Mouse (Mus musculus) heart, adult 9 months (tissue): ENCODE measurements at regions not wholly inside any gene's neighbourhood (a gene's known extent, or its start where the extent isn't known, plus 50 kb on each side); places are given as distances from the start of the nearest gene placed in this dataset.
A peak's percentile ranks its signal among the peaks of the same experiment; 100 is the strongest.

ENCODE experiments used
- DNase-seq, 2 experiments: peaks; one replicate each; pipeline ENCODE4 v3.0.0; 2022; ENCODE audit warnings: low spot score in 2 of 2

DNA sequence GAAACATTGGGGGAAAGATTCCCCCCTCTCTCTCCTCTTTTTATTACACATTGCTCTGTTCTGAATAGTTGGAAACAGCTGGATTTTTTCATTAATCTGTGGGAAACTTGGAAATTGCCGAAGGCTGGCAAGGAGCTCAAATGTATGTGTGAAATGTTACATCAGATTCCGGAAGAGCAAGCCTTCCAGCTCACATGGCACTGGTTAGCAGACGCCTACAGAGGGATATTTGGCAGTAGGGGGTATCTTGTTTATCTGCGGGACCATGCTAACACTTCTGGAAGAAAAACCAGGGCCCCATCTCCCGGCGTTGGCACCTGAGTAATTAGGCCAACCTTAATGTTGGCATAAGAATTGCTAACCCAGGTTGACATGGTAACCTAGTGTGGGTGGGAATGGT lies 183.0 kb downstream of the Enc1 start:
- peak in 1 of 2 experiments; percentile 18 for DNase-seq

DNA sequence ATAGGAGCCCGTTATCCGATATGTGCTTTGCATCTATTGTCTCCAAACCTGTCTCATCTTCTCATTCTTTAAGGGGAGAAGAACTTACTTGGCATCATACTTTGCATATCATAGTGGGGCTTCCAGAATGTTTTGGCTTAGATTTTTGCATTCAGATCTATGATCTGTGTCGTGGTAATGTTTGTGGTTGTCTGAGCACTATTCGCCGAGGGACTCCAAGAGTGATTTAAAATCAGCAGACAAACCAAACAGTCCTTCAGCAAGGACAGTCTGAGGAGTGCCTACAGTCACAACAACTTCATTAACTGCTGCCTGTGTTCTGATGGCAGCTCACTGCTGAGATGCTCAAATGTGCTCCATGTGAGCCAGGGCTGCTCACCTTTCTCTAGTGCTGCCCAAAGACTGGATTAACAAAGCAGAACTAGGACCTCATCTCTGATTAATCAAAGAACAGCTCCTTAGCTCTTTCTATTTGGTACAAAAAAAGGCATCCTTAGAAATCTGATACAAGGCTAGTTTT lies 182.5 kb downstream of the Enc1 start:
- DNase-seq, result no peak

DNA sequence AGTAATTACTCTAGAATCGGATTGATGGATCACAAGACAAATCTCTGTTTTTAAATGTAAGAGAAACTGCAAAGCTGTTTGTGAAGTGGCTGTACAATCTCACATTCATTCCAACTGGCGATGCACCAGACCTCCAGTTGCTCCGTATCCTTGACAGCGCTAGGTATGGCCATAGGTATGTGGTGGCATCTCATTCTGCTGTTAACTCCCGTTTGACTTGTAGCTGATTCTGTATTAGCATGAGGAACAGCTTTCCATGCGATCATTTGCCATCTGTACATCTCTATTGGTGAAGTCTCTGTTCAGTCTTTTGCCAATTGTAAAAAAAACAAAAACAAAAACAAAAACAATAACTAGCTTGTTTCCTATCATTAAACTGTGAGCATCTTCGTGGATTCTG lies 182.0 kb downstream of the Enc1 start:
- no peak for DNase-seq

DNA sequence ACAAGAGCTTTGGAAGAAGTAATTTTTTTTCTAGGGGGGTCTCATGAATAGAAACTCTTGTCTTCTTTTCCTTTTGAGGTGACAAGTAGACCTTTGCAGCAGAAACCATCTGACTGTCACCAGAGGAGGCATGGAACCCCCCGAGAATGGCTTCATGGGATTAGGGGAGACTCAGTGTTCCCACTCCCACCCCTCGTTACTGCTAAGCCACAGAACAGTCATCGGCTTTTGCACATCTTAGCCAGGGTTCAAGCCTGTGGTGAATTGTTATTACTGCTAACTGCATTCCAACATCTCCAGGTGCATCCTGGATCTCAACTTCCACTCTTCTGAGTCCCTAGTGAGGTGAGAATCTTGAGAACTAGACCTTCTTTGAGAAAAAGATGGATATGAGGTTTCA lies 180.9 kb downstream of the Enc1 start:
- no peak for DNase-seq

DNA sequence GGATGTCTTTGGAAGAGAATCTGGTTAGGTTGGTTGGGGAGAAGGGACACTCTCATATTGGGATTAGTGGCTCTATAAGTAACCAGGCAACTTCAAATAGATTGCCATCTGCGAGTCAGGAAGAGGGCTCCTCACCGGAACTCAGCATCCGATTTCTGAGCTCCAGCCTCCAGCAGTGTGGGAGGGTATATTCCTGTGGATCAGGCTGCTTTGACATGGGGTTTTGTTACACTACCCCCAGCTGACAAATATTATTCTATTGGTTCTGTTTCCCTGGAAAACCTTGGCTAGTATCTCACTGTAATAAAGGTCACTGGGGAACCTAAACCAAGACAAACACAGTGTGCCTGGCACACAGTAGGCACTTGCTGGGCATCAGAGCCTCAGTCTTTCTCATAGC lies 179.9 kb downstream of the Enc1 start:
- DNase-seq, result no peak

DNA sequence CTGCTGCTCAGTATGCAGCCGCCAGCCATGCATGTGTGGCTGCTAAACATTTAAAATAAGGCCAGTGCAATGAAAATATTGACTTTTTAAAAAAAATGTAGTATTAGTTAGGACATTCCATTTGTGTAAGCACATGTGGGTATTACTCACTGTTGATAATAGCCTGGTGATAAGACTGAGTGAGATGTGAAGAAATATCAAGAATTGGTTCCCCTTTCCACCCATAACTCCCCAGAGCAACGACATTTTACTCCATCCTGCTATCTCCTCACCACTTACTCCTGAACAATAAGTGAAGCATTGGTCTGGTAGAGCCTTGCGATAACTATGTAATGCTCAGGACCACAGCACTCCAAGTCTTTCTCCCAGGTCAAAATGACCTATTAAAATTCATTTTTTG lies 178.2 kb downstream of the Enc1 start:
- no peak for DNase-seq

DNA sequence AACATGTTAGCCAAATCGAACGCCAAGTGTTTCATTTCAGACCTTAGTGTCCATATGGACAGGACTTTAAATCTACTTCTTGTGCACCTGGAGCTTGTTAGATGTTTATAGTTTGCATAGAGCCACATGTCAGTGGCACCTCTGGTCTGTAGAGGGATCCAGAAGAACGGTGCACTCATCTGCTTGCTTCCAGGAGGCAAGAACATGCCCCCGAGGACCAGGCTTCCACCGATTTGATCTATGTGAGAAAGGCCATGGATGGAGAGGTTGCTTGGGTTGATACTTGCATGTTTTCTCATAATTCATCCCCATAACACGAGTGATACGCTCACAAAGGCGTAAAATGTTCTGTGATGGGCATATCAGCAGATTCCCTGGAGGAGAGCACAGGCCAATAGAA lies 177.8 kb downstream of the Enc1 start:
- no peak for DNase-seq

DNA sequence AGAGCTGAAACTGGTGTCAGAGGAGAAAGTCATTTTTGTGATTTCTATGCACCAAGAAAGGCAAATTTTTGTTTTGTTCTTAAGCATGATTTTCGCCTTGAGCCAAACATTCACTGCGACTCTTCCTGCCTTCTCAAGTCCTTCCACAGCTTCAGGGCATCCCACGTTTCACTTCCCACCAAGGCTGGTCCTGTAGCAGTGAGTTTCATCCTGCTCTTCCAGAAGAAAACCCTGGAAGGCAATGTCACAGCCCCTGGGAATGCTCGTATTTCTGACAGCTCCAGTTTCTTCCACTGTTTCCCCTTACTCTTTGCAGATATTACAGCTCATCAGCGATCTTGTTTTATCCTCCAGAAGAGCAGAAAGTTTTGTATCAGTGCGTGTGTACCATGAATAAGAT lies 177.2 kb downstream of the Enc1 start:
- no peak for DNase-seq

DNA sequence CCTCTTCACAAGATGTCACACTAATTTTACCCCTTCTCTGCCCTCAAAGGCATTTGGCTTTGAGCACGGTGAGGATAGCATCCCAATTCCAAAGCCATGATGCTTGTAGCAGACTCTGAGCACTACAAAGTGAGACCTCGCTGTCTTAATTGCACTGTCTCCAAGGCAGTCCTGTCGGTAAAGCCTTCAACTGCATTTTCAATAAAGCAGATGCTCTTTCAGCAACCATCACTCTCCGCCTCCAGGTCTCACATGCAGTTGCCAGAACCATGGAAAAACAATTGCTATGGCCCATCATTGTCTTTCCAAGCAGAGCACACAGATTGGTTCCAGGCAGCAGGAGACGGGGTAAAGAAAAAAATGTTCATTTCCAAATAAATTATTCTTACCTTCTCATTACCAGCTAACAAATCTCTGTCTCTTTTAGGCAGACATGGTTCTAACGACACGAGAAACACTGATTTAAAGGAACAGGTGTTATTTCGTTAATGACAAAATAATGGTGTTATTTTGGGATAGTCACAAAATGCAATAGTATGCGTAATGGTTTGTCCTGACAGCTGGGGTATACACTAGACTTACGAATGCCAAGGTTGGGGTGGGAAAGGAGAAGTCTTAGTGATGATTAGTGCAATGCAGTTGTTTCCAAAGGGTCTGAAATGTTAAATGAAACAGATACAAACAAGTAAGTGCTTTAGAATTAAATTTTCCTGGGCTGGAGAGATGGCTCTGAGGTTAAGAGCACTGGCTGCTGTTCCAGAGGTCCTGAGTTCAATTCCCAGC lies 175.2 kb downstream of the Enc1 start:
- DNase-seq, result no peak

DNA sequence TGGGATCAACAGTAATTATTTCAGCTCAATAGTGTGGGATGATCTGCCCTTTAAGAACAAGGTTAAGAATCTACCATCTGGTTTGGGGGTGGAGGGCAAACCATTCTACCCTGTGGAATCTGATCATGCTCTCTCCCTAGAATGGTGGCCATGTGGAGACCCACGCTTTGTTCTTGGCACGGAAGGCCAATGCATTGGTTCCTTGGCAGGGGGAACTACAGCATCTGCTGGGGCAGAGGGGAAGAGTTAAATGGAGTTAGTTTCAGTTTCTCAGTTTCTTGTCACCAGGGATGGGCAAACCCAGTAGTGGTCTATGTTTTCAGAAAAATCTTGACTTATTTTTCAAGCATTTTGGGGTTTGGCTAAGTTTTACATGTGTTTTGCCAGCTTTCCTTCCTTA lies 174.5 kb downstream of the Enc1 start:
- no peak for DNase-seq

DNA sequence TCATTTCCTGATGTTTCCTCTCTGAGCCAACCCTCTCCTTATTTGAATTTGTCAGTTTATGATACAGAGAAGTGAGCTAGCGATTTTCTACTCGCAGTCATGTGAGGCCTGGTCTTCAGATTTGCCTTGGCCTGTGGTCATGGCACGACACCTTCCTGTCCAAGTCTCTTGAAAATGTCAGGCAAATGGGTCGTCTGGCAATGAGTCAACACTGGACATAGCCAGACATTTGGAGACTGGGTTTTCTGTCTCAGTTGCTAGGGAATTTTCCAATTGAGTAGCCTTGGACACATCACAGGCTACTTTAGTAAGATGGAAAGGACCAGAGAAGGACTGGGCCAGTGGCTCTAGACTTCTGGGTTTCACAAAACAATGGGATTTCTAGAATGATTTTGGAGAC lies 171.2 kb downstream of the Enc1 start:
- DNase-seq, result peak in 1 of 2 experiments; percentile 13

DNA sequence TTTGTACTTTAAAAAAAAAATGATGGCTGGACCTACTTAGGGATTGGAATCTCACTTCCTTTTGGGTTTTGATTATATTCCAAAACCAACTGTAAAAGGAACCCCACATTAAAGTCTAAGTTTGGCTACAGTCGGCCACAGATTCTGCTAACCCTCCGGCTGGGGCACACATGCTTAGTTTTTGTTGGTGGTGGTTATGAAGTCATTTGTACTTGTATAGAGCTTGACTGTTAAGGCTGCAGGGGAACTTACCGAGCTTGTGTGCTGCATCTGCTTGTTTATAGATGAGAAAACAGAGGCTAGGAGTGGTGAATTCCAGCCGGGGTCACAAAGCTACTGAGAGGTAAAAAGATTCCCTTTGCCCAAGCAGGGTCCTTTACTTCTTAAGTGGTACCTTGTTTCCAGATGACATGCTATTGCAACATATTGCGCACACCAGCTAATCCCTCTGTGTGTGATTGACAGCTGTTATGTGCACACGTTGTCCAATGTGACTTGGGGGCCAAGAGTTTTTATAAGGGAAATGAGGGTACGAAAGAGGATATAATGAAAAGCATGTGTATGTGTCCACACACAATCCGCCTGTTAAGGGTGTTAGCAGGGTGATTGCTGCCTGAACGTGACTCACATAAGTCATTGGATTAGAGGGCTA lies 169.8 kb downstream of the Enc1 start:
- no peak for DNase-seq

DNA sequence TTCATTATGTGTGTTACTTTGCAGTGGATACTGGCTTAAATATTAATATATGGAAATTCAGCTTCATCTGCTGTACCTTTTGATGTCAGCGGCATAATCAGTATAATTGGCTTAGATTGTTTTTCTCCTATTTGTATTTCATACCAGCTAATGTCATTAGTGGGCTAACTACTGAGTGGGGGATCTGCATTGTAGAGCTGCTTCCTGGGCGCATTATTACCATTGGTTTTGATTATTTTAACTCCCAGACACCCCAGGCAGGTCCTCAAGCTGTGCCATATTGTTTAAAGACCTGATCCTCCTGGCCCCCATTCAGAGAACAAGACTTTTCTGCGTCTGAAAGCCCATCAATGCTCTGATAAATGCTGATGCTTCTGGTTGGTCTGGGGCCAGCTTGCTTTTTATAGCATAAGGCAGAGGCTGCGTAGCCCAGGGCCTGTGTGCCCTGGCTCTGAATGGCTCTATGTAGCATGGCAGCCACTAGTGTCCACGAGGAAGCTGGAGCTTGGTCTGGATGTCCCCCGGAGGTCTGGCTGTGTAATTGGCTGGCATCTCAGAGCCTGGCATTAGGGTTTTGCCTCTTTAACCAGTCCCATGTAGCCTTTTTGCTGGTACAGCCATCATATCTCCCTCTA lies 169.1 kb downstream of the Enc1 start:
- no peak for DNase-seq

DNA sequence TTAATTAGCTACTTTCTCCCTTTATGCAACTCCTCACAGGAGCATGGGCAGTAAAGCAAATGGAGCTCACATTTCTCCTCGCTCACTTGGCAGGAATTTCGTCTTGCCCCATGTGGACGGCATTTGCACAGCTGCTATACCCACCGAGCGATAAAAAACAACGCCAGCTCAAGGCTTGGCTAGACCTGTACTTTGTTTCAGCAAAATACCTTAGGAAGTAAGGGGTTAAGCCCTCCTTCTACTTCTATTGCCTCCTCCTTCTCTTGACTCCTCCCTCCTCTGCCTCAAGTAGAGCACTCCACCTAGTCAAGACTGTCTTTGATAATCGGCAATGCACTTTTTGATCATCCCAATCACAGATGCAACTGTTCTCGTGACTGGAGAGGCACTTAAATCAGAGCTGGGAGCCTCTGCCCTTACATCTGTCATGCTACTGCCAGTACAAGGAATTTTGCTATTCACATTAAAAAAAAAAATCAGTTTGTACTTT lies 168.4 kb downstream of the Enc1 start:
- DNase-seq, result no peak

DNA sequence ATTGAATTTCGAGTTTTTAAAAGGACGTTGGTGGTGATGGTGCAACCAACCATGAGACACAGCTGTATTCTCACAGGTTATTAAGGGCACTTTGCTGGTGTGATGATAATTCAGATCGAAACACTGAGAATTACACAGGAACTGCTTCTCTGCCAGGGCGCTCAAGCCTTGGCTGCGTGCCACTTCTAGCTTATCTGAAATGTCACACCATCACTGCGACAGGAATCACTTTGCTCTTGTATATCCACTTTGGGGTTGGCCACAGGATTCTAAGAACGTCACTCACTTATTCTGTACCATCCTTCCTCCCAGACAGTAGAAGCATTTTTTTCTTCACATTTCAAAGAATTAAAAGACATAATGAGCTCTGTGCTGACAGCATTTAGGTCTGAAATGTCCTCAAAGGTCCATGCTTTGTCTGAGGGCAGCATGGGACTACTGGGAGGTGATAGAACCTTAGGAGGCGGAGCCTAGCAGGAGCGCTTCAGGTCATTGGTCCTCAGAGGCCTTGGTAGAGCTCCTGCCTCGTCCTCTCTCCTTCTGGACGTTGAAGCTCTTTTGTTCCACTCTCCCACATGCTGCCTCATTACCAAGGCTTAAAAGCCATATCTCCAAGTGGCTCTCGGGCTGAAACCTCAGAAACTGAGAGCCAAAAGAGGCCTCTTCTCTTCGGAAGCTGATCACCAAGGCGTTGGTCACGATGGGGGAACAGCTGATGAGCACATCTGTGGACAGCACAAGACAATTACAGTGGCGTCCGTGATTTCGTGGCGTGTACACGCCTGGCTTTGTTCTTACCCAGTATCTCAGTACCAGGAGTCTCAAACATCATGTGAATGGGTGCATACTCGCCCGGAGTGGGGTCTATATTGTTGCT lies 167.7 kb downstream of the Enc1 start:
- peak in 1 of 2 experiments; percentile 18 for DNase-seq

DNA sequence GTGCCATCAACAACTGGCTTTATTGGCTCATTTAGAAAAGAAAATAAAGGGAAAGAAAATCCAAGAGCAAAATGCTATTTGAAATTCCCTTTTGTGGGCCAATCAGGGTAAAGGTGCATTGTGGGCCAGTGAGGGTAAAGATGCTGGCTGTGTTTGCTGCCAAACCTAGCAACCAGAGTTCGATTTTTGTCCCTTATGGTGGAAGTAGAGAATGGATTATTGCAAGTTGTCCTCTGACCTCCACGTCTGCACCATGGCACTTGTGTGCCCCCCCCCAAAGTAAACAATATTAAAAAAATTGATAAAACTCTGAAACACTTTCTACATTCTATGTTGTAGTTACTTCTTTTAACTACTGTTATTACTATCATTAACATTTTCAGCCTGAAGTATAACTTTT lies 166.9 kb downstream of the Enc1 start:
- DNase-seq, result no peak

DNA sequence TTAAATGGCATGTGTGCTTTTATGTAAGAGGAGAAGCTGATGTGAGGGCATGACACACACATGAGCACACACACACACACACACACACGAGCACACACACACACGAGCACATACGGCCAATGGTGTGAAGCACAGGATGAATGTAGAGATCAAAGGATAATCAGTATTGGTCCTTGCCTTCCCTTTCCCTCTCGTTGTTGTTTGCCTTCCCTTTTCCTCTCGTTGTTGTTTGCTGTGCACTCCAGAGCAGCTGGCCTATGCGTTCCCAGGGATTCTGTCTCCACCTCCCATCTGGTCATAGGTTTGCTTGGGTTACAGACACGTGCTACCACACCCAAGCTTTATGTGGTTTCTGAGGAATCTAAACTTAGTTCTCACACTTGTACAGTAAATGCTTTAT lies 165.8 kb downstream of the Enc1 start:
- DNase-seq, result no peak

DNA sequence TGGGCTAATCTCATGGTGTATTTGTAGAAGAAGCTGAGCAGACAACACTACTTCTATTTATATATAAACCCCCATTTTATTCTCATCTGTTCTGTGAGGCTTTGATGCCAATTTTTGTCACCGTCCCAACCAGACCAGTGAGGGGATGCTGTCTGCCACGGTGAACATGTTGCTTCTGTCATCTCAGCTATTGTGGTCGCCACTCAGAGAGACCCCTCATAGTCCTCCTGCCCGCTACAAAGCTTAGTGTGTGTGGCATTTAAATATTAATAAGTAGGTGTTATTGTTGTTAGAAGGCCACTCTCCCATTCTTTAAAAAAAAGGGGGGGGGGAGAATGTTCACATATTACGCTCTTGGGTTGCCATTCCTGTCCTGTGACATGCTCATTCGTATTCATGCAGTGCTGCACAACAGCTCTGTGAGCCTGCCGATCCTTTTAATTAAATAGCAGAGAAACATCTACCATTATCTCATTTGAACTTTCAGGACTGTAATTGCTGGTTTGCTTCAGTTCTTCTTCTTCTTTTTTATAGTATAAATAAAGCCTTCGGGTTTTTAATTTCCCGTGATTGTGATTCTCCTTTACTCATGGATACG lies 161.4 kb downstream of the Enc1 start:
- no peak for DNase-seq

DNA sequence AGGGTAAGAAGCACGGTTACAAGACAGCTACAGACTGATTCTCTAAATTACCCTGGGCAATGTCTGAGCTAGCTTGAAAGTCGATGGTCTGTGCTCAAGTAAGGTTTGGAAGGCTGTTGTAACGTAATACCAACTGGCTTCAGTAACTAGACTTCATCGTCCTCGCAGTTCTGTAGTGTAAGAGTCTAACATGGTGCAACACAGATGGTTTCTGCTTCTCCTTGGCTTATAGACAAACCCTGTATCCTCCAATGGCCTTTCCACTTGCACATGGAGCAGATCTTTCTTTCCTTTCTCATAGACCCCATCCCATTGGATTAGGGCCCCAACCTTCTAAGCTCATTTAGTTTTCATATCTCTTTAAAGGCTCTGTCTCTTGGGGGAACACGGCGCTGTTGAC lies 160.7 kb downstream of the Enc1 start:
- DNase-seq, result no peak

DNA sequence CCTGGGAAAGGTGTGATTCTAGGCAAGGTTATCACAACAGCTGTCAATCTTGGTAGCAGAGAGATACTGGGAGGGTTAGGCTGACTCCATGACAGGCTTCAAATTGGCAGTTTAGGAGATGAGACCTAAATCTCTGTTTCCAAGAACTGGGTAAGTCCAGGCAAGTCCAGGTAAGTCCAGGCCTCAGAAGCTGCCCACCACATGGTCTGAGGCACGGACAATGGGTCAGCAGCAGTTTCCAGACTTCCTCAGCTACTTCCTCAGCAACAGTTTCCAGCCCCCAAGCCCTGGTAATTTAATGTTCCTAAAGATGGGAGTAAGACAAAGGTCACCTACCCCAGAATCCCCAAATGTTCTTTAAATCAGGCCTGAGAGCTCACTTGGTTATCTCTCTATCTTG lies 157.1 kb downstream of the Enc1 start:
- no peak for DNase-seq

DNA sequence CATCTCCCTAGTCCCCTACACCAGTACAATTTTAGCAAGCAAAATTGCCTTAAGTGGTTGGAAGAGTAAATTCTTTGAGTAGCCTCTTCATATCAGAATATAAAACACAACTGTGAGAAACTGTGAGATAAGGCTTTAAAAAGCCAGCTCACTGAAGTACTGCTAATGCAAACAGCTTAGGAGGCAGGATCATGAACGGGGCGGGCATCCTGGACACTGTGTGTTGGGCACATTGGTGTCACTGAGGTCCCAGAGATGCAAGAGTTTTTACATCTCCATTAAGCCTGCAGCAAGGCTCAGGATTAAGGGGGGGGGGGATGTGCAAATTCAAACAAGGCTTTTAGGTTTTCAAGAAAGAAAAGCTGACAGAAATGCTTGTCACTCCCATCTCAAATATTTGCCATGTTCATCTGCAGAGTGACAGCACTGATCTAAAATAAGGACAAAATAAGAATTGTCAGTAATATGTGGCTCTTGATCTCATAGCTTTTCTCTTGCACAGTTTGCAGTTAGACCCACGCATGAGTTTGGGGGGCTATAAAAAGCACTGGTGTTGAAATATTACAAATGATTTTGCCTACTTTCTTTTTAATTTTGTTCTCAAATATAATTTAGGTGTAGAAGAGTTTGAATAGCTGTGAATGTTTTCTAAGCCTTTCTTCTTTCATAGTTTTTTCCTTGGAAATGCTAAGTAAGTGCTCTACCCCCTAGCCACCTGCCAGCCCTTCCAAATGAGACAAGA lies 156.2 kb downstream of the Enc1 start:
- no peak for DNase-seq
